Mouse (Mus musculus): ENCODE data around the gene Tagln2. TPM values are rescaled to one million over a fixed set of nuclear protein-coding genes. Genes with fewer than 3 reads are reported as not detected.

Tagln2 gene
- polyA plus RNA-seq, 1 experiment from 2014 or later: 351 TPM

DNA sequence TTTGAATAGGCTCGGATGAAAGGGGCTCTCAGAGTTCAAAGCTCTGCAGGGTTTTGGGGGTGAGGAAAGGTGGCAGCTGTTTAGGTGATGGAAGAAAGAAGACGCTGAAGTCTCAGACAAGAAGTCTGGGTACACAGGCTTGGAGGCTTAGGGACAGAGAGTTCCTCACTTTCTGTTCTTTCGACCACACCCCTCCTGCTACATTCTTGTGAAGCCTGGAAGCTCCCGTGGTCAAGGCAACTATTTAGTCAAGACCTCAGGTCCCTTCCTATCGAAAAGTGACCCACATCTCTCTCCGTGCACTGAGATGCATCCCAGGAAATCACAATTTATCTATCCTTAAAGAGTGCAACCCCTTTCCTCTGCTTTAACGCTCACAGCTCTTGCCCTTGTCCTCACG, 49.9 kb downstream of the Tagln2 start:
- H3K27me3 ChIP-seq (replicated peaks): peaks cover 4% of the 10 kb centered on the region
- no peak overlapping the region for H3K27ac ChIP-seq (ENCODE audit: poor library complexity, severe bottlenecking)
- WGBS: 5% methylated on average over 8 of the region's 8 CpGs
- H3K9ac ChIP-seq: peak overlapping the region; percentile 60; the same call in 1 of the 2 replicates
- ATAC-seq (ENCODE audit: insufficient number of reproducible peaks, low FRiP score): no peak
- peaks cover 35% of the 10 kb centered on the region for H3K4me1 ChIP-seq (replicated peaks)
- H3K36me3 ChIP-seq: no peaks in the 10 kb centered on the region
- H3K9me3 ChIP-seq (replicated peaks): no peaks in the 10 kb centered on the region
- H3K4me2 ChIP-seq: peak overlapping the region; percentile 81
- H3K4me3 ChIP-seq: peak overlapping the region; percentile 51

DNA sequence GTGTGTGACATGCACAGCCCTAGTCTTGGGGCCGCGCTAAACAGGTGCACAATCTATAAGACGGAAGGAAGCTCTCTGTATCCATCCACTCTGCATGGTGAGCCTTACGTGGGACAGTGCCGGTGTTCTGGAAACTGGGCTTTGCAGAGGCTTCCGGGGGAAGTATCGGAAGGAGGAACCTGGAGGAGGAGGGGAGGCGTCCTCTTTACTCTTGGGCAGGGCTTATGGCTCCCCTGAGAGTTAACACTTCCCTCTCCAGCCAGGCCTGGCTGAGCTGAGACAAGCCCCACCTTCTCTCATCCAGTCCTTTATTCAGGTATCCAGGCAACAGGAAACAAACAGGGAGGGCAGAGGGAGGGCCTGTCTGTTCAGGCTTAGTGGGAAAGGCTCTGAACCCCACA, 50.7 kb downstream of the Tagln2 start:
- peak overlapping the region; percentile 60 for H3K9ac ChIP-seq
- H3K27ac ChIP-seq (ENCODE audit: poor library complexity, severe bottlenecking): no peak overlapping the region
- H3K27me3 ChIP-seq (replicated peaks): peaks cover 8% of the 10 kb centered on the region
- H3K9me3 ChIP-seq (replicated peaks): no peaks in the 10 kb centered on the region
- H3K4me3 ChIP-seq: peak overlapping the region; percentile 51
- peak; percentile 64 for ATAC-seq (ENCODE audit: insufficient number of reproducible peaks, low FRiP score)
- H3K4me2 ChIP-seq: peak overlapping the region; percentile 81
- under 1% methylated on average over 8 of the region's 8 CpGs for WGBS
- H3K4me1 ChIP-seq (replicated peaks): peaks cover 35% of the 10 kb centered on the region
- H3K36me3 ChIP-seq: no peaks in the 10 kb centered on the region

DNA sequence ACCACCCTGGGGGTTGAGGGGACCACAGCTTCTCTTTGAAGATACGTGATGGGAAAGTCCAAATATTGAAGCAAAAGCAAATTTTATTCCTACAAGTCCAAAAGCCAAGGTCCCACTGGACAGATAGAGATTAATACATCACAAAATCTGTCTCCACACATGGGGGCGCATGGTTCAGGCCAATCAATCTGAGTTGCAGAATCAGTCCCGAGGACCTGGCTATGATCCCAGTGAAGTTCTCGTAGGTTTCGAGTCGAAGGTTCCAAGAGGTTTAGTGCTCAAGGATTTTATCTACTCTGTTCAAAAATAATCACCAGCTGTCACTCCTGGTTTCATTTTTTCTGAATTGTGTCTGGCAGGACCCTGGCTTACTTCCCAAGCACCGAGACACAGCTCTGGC, 51.2 kb downstream of the Tagln2 start:
- WGBS: 32% methylated on average over 7 of the region's 7 CpGs
- ATAC-seq (ENCODE audit: insufficient number of reproducible peaks, low FRiP score): no peak
- Histone ChIP-seq H3K27ac (ENCODE audit: poor library complexity, severe bottlenecking) (no peak overlapping the region), H3K4me2 (peak overlapping the region; percentile 81), H3K9ac (no peak overlapping the region), H3K4me1 (replicated peaks) (peaks cover 35% of the 10 kb centered on the region), H3K27me3 (replicated peaks) (peaks cover 13% of the 10 kb centered on the region), H3K36me3 (no peaks in the 10 kb centered on the region), H3K4me3 (peak overlapping the region; percentile 51), H3K9me3 (replicated peaks) (no peaks in the 10 kb centered on the region)

DNA sequence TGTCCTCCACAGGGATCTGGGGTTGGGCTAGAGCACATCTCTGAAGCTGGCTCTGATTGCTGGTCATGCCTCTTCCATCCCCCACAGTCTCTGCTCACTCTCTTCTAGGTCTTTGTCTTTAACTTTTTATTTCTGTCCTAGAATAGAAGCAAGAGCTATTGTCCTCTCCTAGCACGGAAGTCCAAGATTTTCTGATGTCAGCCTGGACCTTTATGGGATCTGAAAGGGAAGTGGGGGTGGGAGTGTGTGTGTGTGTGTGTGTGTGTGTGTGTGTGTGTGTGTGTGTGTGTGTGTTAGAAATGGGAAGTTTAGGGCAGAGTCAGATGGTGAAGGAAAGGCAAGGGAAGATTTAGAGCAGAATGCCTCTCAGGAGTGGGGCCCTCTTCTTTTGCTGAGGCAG, 52.8 kb downstream of the Tagln2 start:
- H3K27ac ChIP-seq (ENCODE audit: poor library complexity, severe bottlenecking): no peak overlapping the region
- H3K4me2 ChIP-seq: no peak overlapping the region
- no peak overlapping the region for H3K4me3 ChIP-seq
- no peak for ATAC-seq (ENCODE audit: insufficient number of reproducible peaks, low FRiP score)
- WGBS: 41% methylated on average over 1 of the region's 1 CpGs
- H3K9me3 ChIP-seq (replicated peaks): no peaks in the 10 kb centered on the region
- H3K36me3 ChIP-seq: no peaks in the 10 kb centered on the region
- peaks cover 26% of the 10 kb centered on the region for H3K27me3 ChIP-seq (replicated peaks)
- peaks cover 35% of the 10 kb centered on the region for H3K4me1 ChIP-seq (replicated peaks)
- H3K9ac ChIP-seq: no peak overlapping the region

DNA sequence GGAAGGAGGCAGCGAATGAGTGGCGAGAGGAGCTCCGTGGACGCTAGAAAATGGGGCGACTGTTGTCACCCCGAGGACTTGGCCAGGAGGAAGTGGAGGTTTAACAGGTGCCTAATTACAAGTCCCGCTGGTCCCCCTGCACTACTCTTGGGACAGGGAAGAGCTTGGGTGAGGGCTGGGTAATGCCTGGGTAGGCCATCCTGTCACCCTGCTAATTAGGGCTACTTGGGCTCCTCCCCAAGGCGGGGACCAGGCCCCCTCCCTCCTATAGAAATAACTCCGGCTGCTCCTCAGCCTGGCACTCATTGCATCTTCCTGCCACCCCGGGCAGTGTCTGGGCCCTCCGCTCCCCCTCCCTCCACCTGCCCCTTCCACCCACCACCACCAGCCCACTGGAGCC, 55.8 kb downstream of the Tagln2 start, which contains the start of gene Vsig8:
Gene Vsig8 (plus strand): TSS at position 301 of the 400 bp plus-strand sequence.
- no peak within 1 kb of the TSS for H3K4me2 ChIP-seq
- WGBS: 68% methylated on average over 11 of the region's 11 CpGs
- no peaks in the 10 kb centered on the region for H3K9me3 ChIP-seq (replicated peaks)
- H3K36me3 ChIP-seq: no peaks in the 10 kb centered on the region
- H3K27me3 ChIP-seq (replicated peaks): peaks cover 46% of the 10 kb centered on the region
- no peak for ATAC-seq (ENCODE audit: insufficient number of reproducible peaks, low FRiP score)
- peaks cover 21% of the 10 kb centered on the region for H3K4me1 ChIP-seq (replicated peaks)
- no peak within 1 kb of the TSS for H3K9ac ChIP-seq
- no peak within 1 kb of the TSS for H3K27ac ChIP-seq (ENCODE audit: poor library complexity, severe bottlenecking)
- H3K4me3 ChIP-seq: no peak within 1 kb of the TSS

Other genes starting within 250 kb of the Tagln2 start
- gene Atp1a4, start 241.6 kb upstream of the Tagln2 start, polyA plus RNA-seq (2016; fragmentation: Nextera tagmentation; extraction: Ambion mirVana): 0.17 and 0.19 TPM in 2 replicates
- gene Igsf8, start 238.4 kb upstream of the Tagln2 start, polyA plus RNA-seq (2016; fragmentation: Nextera tagmentation; extraction: Ambion mirVana): 24.0 and 26.1 TPM in 2 replicates
- gene Atp1a2, start 202.0 kb upstream of the Tagln2 start, polyA plus RNA-seq (2016; fragmentation: Nextera tagmentation; extraction: Ambion mirVana): 23.4 and 25.9 TPM in 2 replicates
- not detected in 2 replicates for gene Kcnj9, start 170.7 kb upstream of the Tagln2 start, polyA plus RNA-seq (2016; fragmentation: Nextera tagmentation; extraction: Ambion mirVana)
- not detected in 2 replicates for gene Kcnj10, start 158.8 kb upstream of the Tagln2 start, polyA plus RNA-seq (2016; fragmentation: Nextera tagmentation; extraction: Ambion mirVana)
- gene Pigm, start 123.5 kb upstream of the Tagln2 start, polyA plus RNA-seq (2016; fragmentation: Nextera tagmentation; extraction: Ambion mirVana): 8.5 and 9.4 TPM in 2 replicates
- gene Slamf9, start 24.7 kb upstream of the Tagln2 start, polyA plus RNA-seq (2016; fragmentation: Nextera tagmentation; extraction: Ambion mirVana): 0.95 and 1.3 TPM in 2 replicates
- 11.4 and 11.8 TPM in 2 replicates for gene Igsf9, start 18.3 kb upstream of the Tagln2 start, polyA plus RNA-seq (2016; fragmentation: Nextera tagmentation; extraction: Ambion mirVana)
- gene Cfap45, start 20.8 kb downstream of the Tagln2 start, polyA plus RNA-seq (2016; fragmentation: Nextera tagmentation; extraction: Ambion mirVana): 1.7 and 3.0 TPM in 2 replicates
- 0.24 and 0.33 TPM in 2 replicates for gene Vsig8, start 55.9 kb downstream of the Tagln2 start, polyA plus RNA-seq (2016; fragmentation: Nextera tagmentation; extraction: Ambion mirVana)
- not detected in 2 replicates for gene Slamf8, start 90.5 kb downstream of the Tagln2 start, polyA plus RNA-seq (2016; fragmentation: Nextera tagmentation; extraction: Ambion mirVana)
- not detected in 2 replicates for gene Fcrl6, start 102.5 kb downstream of the Tagln2 start, polyA plus RNA-seq (2016; fragmentation: Nextera tagmentation; extraction: Ambion mirVana)
- gene Dusp23, start 132.9 kb downstream of the Tagln2 start, polyA plus RNA-seq (2016; fragmentation: Nextera tagmentation; extraction: Ambion mirVana): 11.3 and 11.6 TPM in 2 replicates
- 0.10 TPM in 1 of 2 replicates, not detected in the other for gene Crp, start 198.0 kb downstream of the Tagln2 start, polyA plus RNA-seq (2016; fragmentation: Nextera tagmentation; extraction: Ambion mirVana)